ENCODE assay signal across 8 mouse cellular contexts in genomic region chr3:61364661-61364977, GRCm38 (mm10). TPM values are rescaled to one million over a fixed set of nuclear protein-coding genes. Genes with fewer than 3 reads are reported as not detected.
A peak's percentile ranks its signal among the peaks of the same experiment; 100 is the strongest.
DNase-seq lines count a peak whose midpoint lies in the region; ATAC-seq and TF ChIP-seq lines count a peak whose summit lies in the region.

No protein-coding gene starts in this region.

- ATAC-seq in limb, embryonic 15.5 days (ENCODE audit: insufficient number of reproducible peaks, low FRiP score, low TSS enrichment, low read depth) = peak; percentile 4; the same call in 1 of the 2 replicates
- ATAC-seq in stomach, embryonic 16.5 days (ENCODE audit: insufficient read depth, low FRiP score) = peak; percentile 8

- peak overlapping the region; percentile 90 for H3K4me2 ChIP-seq in limb, embryonic 15.5 days
- H3K4me2 ChIP-seq in stomach, embryonic 16.5 days (ENCODE audit: low read depth, low read length) = peak overlapping the region; percentile 95

- peak overlapping the region; percentile 82 for H3K9ac ChIP-seq in limb, embryonic 15.5 days
- H3K9ac ChIP-seq in stomach, embryonic 16.5 days (ENCODE audit: low read length) = peak overlapping the region; percentile 92

- no peak for DNase-seq in gastrocnemius, adult 2 months
- DNase-seq in gastrocnemius, postnatal 4 days (ENCODE audit: low spot score in 2 of 2) = no peak
- no peak for DNase-seq in testis, postnatal 10 days (ENCODE audit: low spot score)
- DNase-seq in right cerebral cortex, postnatal 14 days = no peak
- no peak for DNase-seq in c-Kit-positive CD71-positive TER-119-positive erythroid progenitor cells, embryonic 14.5 days (ENCODE audit: low spot score)

- no peaks in the 10 kb centered on the region; the same call in 1 of the 2 replicates for H3K27me3 ChIP-seq in testis, adult 2 months (ENCODE audit: control insufficient read depth, insufficient read depth, low read length)
- H3K27me3 ChIP-seq in limb, embryonic 15.5 days = no peaks in the 10 kb centered on the region
- H3K27me3 ChIP-seq in stomach, embryonic 16.5 days (ENCODE audit: control insufficient read depth, insufficient read depth, low read length) = no peaks in the 10 kb centered on the region

- H3K27ac ChIP-seq in gastrocnemius, adult 2 months = peak overlapping the region; percentile 95
- peak overlapping the region; percentile 80 for H3K27ac ChIP-seq in testis, adult 2 months (ENCODE audit: control insufficient read depth, insufficient read depth, low read depth, low read length)
- peak overlapping the region; percentile 93 for H3K27ac ChIP-seq in limb, embryonic 15.5 days
- peak overlapping the region; percentile 84 for H3K27ac ChIP-seq in stomach, embryonic 16.5 days (ENCODE audit: low read length)

- TF ChIP-seq POLR2A in testis, adult 2 months (IDR thresholded peaks at IDR 0.05; ENCODE audit: control insufficient read depth, low read depth, low read length) = no peak

- whole genome bisulfite sequencing in limb, embryonic 15.5 days = under 1% methylated on average over 33 of the region's 33 CpGs
- WGBS in stomach, embryonic 16.5 days = 0% methylated on average over 33 of the region's 33 CpGs

- TF ChIP-seq CTCF in gastrocnemius, adult 2 months (IDR thresholded peaks at IDR 0.05) = no peak
- TF ChIP-seq CTCF in testis, adult 2 months (IDR thresholded peaks at IDR 0.05; ENCODE audit: control insufficient read depth, insufficient read depth, insufficient replicate concordance, low read depth, low read length) = no peak

- H3K4me3 ChIP-seq in gastrocnemius, adult 2 months = peak overlapping the region; percentile 83
- H3K4me3 ChIP-seq in testis, adult 2 months (ENCODE audit: control insufficient read depth, low read depth, low read length) = peak overlapping the region; percentile 92
- peak overlapping the region; percentile 90 for H3K4me3 ChIP-seq in limb, embryonic 15.5 days
- H3K4me3 ChIP-seq in stomach, embryonic 16.5 days (replicated peaks; ENCODE audit: low read length) = peak overlapping the region; percentile 95

- H3K9me3 ChIP-seq in limb, embryonic 15.5 days = no peaks in the 10 kb centered on the region
- H3K9me3 ChIP-seq in stomach, embryonic 16.5 days (replicated peaks; ENCODE audit: control insufficient read depth, low read length) = no peaks in the 10 kb centered on the region

- intact Hi-C loops in gastrocnemius, adult 2 months (cut with DNase I) = no loop called here

- H3K36me3 ChIP-seq in testis, adult 2 months (ENCODE audit: control insufficient read depth, insufficient read depth, low read length) = no peaks in the 10 kb centered on the region
- 0 out of 2 replicates have a peak, but pooled peaks cover 4% of the 10 kb centered on the region for H3K36me3 ChIP-seq in limb, embryonic 15.5 days
- H3K36me3 ChIP-seq in stomach, embryonic 16.5 days (ENCODE audit: control insufficient read depth, insufficient read depth, low read length) = no peaks in the 10 kb centered on the region

- peaks cover 18% of the 10 kb centered on the region for H3K4me1 ChIP-seq in testis, adult 2 months (ENCODE audit: control insufficient read depth, insufficient read depth, low read length)
- H3K4me1 ChIP-seq in limb, embryonic 15.5 days = peaks cover 18% of the 10 kb centered on the region
- H3K4me1 ChIP-seq in stomach, embryonic 16.5 days (ENCODE audit: control insufficient read depth, insufficient read depth, low read length) = peaks cover 16% of the 10 kb centered on the region

RNA-seq across cellular contexts. Expression of gene B430305J03Rik, which starts 1.1 kb away (rescaled TPM):
- total RNA-seq in gastrocnemius, adult 2 months (2021) = not detected
- total RNA-seq in gastrocnemius, postnatal 4 days (2021) = under 1 TPM; 0.39 to 0.47 TPM
- polyA plus RNA-seq in testis, adult 2 months (2012; rRNA removed) = 0.06 and 0.07 TPM in 2 replicates
- not detected in 2 replicates for polyA plus RNA-seq in limb, embryonic 15.5 days (2015; fragmentation: Nextera tagmentation; extraction: Ambion mirVana)
- not detected in 2 replicates for polyA plus RNA-seq in stomach, embryonic 16.5 days (2015; fragmentation: Nextera tagmentation; extraction: Ambion mirVana)

RNA-seq across cellular contexts. Expression of gene Rap2b, which starts 3.2 kb away (rescaled TPM):
- total RNA-seq in gastrocnemius, adult 2 months (2021) = 1 to 10 TPM; 1.2 to 1.5 TPM
- 1 to 10 TPM; 8.7 to 8.9 TPM for total RNA-seq in gastrocnemius, postnatal 4 days (2021)
- polyA plus RNA-seq in testis, adult 2 months (2012; rRNA removed) = 1.4 and 1.6 TPM in 2 replicates
- polyA plus RNA-seq in limb, embryonic 15.5 days (2015; fragmentation: Nextera tagmentation; extraction: Ambion mirVana) = 11.6 and 13.7 TPM in 2 replicates
- polyA plus RNA-seq in stomach, embryonic 16.5 days (2015; fragmentation: Nextera tagmentation; extraction: Ambion mirVana) = 6.5 and 7.3 TPM in 2 replicates
